Mouse (Mus musculus) cerebellum, postnatal 14 days (tissue): Measurements from ENCODE around the gene 1810055G02Rik.

Experiments used
- DNase-seq, 2 experiments: peaks; one replicate each; pipeline ENCODE4 v3.0.0; 2021; ENCODE audit warnings: mixed read lengths in 2 of 2

Gene 1810055G02Rik

DNA sequence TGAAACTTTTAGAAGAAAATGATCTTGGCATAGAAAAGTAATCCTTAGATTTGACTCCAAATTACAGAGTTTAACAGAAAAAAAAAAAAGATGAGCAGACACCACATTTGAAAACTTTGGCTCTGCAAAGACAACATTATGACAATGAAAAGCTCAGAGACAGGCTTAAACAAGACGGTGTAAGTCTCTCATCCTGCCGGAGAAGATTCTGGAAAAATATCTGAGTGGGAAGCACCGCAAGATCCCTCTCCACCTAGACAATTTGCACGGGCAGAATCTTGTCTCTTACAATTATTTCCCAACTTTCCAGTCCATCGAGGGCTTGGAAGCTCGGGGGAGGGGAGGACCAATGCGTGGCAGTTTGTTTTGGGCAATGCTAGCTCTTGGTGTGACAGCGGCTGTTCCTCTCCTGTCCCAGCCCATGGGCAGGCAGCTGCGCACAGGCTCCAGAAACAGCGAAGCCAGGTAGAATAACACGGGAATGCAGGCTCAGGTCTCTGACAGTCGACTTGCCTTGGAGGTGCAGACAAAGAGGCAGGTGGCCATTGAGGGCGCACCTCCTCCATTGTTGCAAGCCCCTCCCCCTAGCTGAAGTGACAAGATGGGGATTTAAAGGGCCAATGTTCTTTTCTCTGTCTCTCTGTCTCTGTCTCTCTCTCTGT is 35.9 kb downstream of the 1810055G02Rik start:
- peak; percentile 84 to 86 for DNase-seq

DNA sequence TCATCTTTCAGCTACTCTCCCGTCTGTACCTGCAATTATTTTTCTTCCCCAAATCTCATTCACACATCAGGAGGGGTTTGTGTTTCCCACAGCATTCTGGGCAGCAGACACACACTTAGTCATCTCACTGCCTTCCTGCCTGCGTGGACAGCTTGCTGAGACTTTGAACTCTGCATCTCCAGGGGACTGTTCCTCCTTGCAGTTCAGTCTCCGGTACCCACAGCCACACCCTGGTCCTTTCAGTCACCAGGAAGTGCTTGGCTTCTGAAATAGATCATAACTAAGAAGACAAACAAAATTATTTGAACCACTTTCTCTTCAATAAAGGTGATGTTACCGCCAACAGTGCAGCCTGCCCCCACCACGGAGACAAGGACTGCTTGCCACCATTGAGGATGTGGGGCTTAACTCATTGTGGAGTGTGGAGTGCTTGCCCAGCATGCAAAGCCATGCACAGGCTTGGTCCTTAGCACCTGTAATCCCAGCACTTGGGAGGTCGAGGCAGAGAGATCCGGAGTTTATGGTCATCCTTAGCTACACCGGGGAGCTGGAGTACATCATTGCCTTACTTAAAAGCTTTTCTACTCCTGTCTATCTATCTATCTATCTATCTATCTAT is 44.6 kb downstream of the 1810055G02Rik start:
- DNase-seq, result no peak

DNA sequence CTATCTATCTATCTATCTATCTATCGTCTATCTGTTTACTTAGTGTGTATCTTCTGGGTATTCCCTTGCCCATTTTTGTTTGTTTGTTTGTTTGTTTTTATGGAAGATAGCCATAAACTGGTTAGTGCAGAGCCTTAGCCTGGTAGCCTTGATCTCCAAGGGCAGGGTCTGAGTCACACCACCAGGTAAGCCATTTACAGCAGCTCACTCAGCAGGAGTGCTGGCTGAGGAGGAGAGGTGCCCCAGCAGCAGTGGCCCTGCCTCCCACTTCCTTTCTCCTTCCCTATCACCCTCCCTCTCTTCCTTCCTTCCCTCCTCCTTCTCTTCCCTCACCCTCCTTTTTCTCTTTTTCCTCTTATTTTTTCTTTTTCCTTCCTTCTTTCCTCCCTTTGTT is 45.1 kb downstream of the 1810055G02Rik start:
- no peak for DNase-seq

DNA sequence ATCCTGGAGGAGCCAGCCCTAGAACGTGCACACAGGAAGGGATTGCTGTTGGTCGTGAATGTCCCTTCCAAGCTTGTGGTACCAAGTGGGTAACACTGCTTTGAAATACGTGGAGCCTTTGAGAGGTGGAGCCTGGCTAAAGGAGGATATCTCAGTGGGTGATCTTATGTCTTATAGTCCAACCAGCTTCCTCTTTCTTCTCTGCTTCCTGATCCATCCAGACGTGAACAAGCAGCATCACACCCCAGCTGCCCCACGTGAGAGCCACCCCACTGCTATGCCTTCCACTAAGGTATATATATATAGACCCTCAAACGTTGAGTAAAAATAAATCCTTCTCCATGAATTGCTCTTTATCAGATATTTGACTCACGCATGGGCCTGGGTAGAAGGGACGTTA is 45.6 kb downstream of the 1810055G02Rik start:
- no peak for DNase-seq

DNA sequence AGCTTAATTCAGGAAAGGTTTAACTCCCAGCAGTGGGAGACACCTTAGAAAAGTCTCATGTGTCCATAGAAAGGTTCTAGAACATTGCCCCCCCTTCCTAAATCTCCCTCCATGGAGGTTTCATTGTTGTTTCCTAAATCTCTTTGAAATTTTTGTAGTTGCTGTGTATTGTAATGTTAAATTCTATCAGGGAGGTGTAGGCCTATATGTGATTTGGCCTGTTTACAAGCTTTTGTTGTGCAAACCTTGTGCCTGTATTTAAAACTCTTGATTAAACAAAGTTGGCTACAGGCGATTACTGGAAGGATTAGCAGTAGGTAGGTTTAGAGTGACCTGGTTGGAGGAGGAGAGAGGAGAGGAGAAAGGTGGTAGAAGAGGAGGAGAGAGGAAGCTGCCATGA is 49.8 kb downstream of the 1810055G02Rik start:
- no peak for DNase-seq

DNA sequence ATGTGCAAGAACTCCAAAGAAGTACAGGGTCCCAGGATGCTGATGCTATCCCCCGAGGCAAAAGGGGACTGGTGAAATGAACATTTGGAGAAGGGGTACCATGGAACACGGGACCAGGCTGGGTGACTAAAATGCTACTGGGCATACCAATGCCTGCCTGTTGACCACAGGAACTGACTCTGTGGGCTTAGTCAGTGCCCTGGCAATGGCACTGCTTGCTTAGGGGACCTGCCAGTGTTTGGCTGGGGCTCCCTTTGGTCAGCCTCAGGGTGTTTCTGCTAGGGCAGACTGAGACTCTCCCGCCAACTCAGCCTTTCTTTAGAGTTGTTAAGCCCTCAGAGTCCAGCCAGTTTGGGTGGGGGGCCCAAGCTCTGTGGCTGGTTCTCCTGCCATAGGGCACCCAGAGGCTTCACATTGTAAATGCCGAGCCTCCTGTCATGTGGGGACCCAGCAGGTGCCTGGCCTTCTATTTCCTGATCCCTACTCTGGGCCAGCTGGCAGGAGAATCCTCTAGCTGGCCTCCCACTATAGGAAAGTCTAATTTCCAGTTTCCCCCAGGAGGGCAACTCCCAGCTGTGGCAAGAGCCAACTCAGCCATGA is 57.2 kb downstream of the 1810055G02Rik start:
- DNase-seq, result peak; percentile 38 to 61

DNA sequence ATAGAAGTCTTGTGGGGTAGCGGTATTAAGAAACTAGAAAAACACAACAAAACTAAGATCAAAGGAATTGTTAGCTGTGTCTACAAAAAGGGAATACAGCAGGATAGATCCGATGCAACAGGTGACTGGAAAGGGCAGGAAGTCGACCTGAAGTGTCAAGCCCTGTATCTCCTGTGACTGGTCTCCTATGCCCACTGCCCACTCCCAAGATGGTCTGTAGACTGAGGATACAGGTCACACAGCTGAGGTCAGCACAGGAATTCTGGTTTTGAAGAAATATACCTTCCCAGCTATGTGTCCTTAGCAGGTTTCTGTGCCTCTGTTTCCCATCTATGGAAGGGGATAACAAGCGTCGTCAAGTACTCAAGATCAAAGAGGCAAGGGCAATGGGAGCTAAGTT is 58.3 kb downstream of the 1810055G02Rik start:
- no peak for DNase-seq

DNA sequence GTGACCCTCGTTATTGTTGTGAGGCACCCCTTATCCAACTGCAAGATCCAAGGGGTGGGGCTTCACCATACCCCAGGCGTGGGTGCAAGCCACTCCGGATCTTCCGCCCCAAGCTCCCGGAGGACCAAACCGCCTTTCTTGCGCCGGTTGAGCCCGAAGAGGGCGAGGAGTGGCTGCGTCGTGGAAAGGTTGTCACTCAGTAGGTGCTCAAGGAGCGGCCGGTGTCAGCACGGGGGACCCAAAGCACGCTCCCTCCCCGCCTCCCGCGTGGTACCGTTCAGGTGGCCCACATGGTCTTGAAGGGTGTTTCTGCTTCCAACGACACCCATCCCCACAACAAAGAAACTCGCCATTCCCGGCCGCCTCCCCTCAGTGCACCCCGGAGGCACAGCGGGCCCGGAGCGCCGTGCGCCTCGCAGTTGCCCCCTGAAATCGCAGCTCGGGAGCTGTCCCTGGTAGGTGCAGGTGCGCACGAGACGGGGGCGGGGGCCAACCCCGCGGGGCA is 59.2 kb downstream of the 1810055G02Rik start, which contains the start of gene Kmt5b:
TSS of gene Kmt5b (plus strand) at position 146 of the 505 bp plus-strand sequence.
- no peak for DNase-seq
